Mouse (Mus musculus): ENCODE results near the gene Csrnp3. TPM values are rescaled to one million over a fixed set of nuclear protein-coding genes. Genes with fewer than 3 reads are reported as not detected.

The Csrnp3 gene
- 0.18 TPM for polyA plus RNA-seq (2017; shearing (Covaris generic))

DNA sequence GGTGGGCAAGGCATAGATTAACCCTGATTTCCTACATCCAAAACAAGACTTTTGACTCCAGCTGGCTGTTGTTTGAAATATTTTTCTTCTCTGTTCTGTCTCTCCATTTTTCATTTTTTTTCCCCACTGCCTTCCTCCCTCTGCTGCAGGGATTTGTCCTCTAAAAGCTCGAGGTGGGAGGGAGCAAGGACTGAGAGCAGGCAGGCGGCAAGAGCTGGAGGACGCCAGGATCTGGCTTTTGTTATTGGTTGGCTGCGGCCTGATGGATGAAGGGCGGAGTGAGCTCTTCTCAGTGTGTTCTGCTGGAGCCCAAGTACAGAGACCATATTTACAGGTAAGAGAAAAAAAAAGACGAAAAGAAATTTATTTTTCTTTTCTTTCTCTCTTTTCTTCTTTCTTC is at the start of gene Csrnp3:
Gene Csrnp3, plus strand, starts transcription at position 217 of the 400 bp plus-strand sequence.

Other genes with a start within 250 kb of the Csrnp3 start
- gene Scn2a, start 225.0 kb upstream of the Csrnp3 start, polyA plus RNA-seq (2017; shearing (Covaris generic)), result 0.10 TPM

Measured in CD4-positive, CD25-positive, alpha-beta regulatory T cell (primary cell).